Mouse (Mus musculus) urinary bladder, postnatal 4 days (tissue): ENCODE measurements around the gene Zdbf2.

Experiments
- DNase-seq, 2 experiments: peaks; one replicate each; pipeline ENCODE4 v3.0.0; 2021 to 2022; ENCODE audit warnings: low spot score in 2 of 2

The Zdbf2 gene

GRCm38 (mm10) chr1:63272741-63273338 lies at the start of gene Zdbf2:
Gene Zdbf2 (plus strand): TSS chr1:63273265.
- peak in 1 of 2 experiments; percentile 34 for DNase-seq

- DNase-seq = no peak
Observed at GRCm38 (mm10) chr1:63225009-63225408, 48.1 kb upstream of the Zdbf2 start.

GRCm38 (mm10) chr1:63225890-63226289 lies 47.2 kb upstream of the Zdbf2 start:
- DNase-seq = no peak

GRCm38 (mm10) chr1:63227241-63227640 lies 45.8 kb upstream of the Zdbf2 start:
- DNase-seq = no peak

- no peak for DNase-seq
Observed at GRCm38 (mm10) chr1:63237371-63237770, 35.7 kb upstream of the Zdbf2 start.

- DNase-seq = no peak
Observed at GRCm38 (mm10) chr1:63239305-63239704, 33.8 kb upstream of the Zdbf2 start.

- no peak for DNase-seq
Observed at GRCm38 (mm10) chr1:63239751-63240150, 33.3 kb upstream of the Zdbf2 start.

- DNase-seq = no peak
Observed at GRCm38 (mm10) chr1:63243854-63244253, 29.2 kb upstream of the Zdbf2 start.

GRCm38 (mm10) chr1:63246862-63247521 lies 26.1 kb upstream of the Zdbf2 start:
- no peak for DNase-seq

- no peak for DNase-seq
Observed at GRCm38 (mm10) chr1:63247831-63248359, 25.2 kb upstream of the Zdbf2 start.

GRCm38 (mm10) chr1:63248360-63248851 lies 24.7 kb upstream of the Zdbf2 start:
- no peak for DNase-seq

GRCm38 (mm10) chr1:63249261-63249660 lies 23.8 kb upstream of the Zdbf2 start:
- no peak for DNase-seq

GRCm38 (mm10) chr1:63252351-63253209 lies 20.5 kb upstream of the Zdbf2 start:
- DNase-seq = no peak

GRCm38 (mm10) chr1:63253291-63253690 lies 19.8 kb upstream of the Zdbf2 start:
- DNase-seq = no peak

- DNase-seq = no peak
Observed at GRCm38 (mm10) chr1:63255101-63255500, 18.0 kb upstream of the Zdbf2 start.

GRCm38 (mm10) chr1:63256083-63256482 lies 17.0 kb upstream of the Zdbf2 start:
- DNase-seq = no peak

- no peak for DNase-seq
Observed at GRCm38 (mm10) chr1:63258501-63258900, 14.6 kb upstream of the Zdbf2 start.

- no peak for DNase-seq
Observed at GRCm38 (mm10) chr1:63259271-63259830, 13.7 kb upstream of the Zdbf2 start.

- no peak for DNase-seq
Observed at GRCm38 (mm10) chr1:63259916-63260741, 12.9 kb upstream of the Zdbf2 start.

- no peak for DNase-seq
Observed at GRCm38 (mm10) chr1:63260742-63261033, 12.4 kb upstream of the Zdbf2 start.

GRCm38 (mm10) chr1:63261041-63261590 lies 11.9 kb upstream of the Zdbf2 start:
- no peak for DNase-seq
